Mouse (Mus musculus) embryonic stem cell, embryonic (primary cell): ENCODE measurements around the gene Tango2.

Experiments used
- CTCF ChIA-PET, 4 experiments: fragments of 300-600 bp in 2 of 4; fragments of 350-600 bp in 2 of 4; sonication (Branson Sonifier 250); formaldehyde crosslinking; loops; one replicate each; lab custom pipeline; 2022; ENCODE audit warnings: inconsistent platforms in 2 of 4; lab: Charles Lee
- POLR2A ChIA-PET, 4 experiments: fragments of 300-600 bp in 2 of 4; fragments of 350-600 bp in 2 of 4; sonication (Branson Sonifier 250); formaldehyde crosslinking; loops; one replicate each; lab custom pipeline; 2022; ENCODE audit warnings: antibody characterized with exemption in 4 of 4, inconsistent platforms in 1 of 4; lab: Charles Lee

Gene Tango2

GRCm38 (mm10) chr16:18341605-18342004 lies 6.3 kb downstream of the Tango2 start:
- POLR2A ChIA-PET, result interaction anchor here in 3 of 4 experiments (0.6 to 1.6 kb wide), 6 partner anchors 19 to 498 kb away, joined by 3 to 10 read pairs (median 4); partner anchors contain the start of genes Ranbp1 (in 1 of the 3) and Trmt2a (in 1 of the 3)
- CTCF ChIA-PET, result no interaction called here

GRCm38 (mm10) chr16:18339866-18340265 lies 8.0 kb downstream of the Tango2 start:
- CTCF ChIA-PET, result no interaction called here
- POLR2A ChIA-PET, result interaction anchor here in 3 of 4 experiments (0.6 to 1.5 kb wide), 5 partner anchors 9 to 30 kb away, joined by 3 to 4 read pairs (median 3); no protein-coding TSS in a partner anchor

GRCm38 (mm10) chr16:18337261-18337660 lies 10.6 kb downstream of the Tango2 start:
- POLR2A ChIA-PET, result interaction anchor here in 2 of 4 experiments (0.9 to 1.0 kb wide), 2 partner anchors 12 to 13 kb away, joined by 3 read pairs; no protein-coding TSS in a partner anchor
- CTCF ChIA-PET, result interaction anchor here in 1 of 4 experiments (1.4 to 1.9 kb wide), 2 partner anchors 8 to 16 kb away, joined by 3 to 9 read pairs; no protein-coding TSS in a partner anchor

GRCm38 (mm10) chr16:18335981-18336380 lies 11.9 kb downstream of the Tango2 start:
- ChIA-PET CTCF (interaction anchor here in 2 of 4 experiments (0.7 to 1.9 kb wide), 2 partner anchors 9 to 309 kb away, joined by 7 to 9 read pairs; no protein-coding TSS in a partner anchor), POLR2A (interaction anchor here in 2 of 4 experiments (0.7 to 1.8 kb wide), 3 partner anchors 10 to 12 kb away, joined by 3 to 5 read pairs (median 4); partner anchors contain the start of gene Arvcf (in 1 of the 2))

- CTCF ChIA-PET, result no interaction called here
- POLR2A ChIA-PET, result interaction anchor here in 2 of 4 experiments (0.7 to 2.0 kb wide), 4 partner anchors 9 to 59 kb away, joined by 3 to 6 read pairs (median 4); no protein-coding TSS in a partner anchor
Observed at GRCm38 (mm10) chr16:18333976-18334375, 13.9 kb downstream of the Tango2 start.

- POLR2A ChIA-PET, result interaction anchor here in 1 of 4 experiments (1.3 kb wide), 1 partner anchor 18 kb away, joined by 3 read pairs; no protein-coding TSS in a partner anchor
- CTCF ChIA-PET, result no interaction called here
Observed at GRCm38 (mm10) chr16:18328524-18328923, 19.4 kb downstream of the Tango2 start.

GRCm38 (mm10) chr16:18327936-18328335 lies 20.0 kb downstream of the Tango2 start:
- CTCF ChIA-PET, result no interaction called here
- POLR2A ChIA-PET, result interaction anchor here in 1 of 4 experiments (0.6 kb wide), 1 partner anchor 92 kb away, joined by 3 read pairs; no protein-coding TSS in a partner anchor

- POLR2A ChIA-PET, result interaction anchor here in 3 of 4 experiments (0.6 to 3.4 kb wide), 10 partner anchors 9 to 77 kb away, joined by 3 to 15 read pairs (median 3); partner anchors contain the start of genes Arvcf (in 1 of the 3), Ranbp1 (in 1 of the 3) and Trmt2a (in 1 of the 3)
- CTCF ChIA-PET, result interaction anchor here in 1 of 4 experiments (1.0 kb wide), 1 partner anchor 118 kb away, joined by 3 read pairs; no protein-coding TSS in a partner anchor
Observed at GRCm38 (mm10) chr16:18325741-18326140, 22.2 kb downstream of the Tango2 start.

GRCm38 (mm10) chr16:18324031-18324430 lies 23.9 kb downstream of the Tango2 start:
- POLR2A ChIA-PET, result interaction anchor here in 3 of 4 experiments (0.6 to 3.4 kb wide), 16 partner anchors 12 to 235 kb away, joined by 3 to 15 read pairs (median 4); partner anchors contain the start of genes Dgcr8 (in 1 of the 3), Ranbp1 (in 1 of the 3) and Trmt2a (in 1 of the 3)
- CTCF ChIA-PET, result interaction anchor here in 1 of 4 experiments (1.7 kb wide), 1 partner anchor 21 kb away, joined by 9 read pairs; no protein-coding TSS in a partner anchor

DNA sequence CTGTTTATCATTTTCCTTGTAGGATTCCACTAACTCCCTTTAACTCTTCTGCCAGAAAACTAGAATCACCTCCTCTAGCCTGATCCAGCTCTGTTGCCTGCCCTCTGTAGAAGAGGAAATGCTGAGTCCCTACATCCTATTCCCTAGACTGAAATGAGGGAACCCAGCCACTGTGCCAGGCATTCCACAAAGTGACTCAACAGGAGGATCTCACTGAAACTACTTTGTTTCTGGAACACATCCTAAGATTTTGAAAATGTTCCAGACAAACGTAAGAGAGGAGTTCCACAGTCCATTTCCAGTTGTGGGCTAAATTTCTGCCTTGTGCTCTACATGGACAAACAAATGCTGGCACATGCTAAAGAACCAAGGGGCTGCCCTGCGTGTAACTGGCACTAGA lies 24.4 kb downstream of the Tango2 start:
- ChIA-PET POLR2A (interaction anchor here in 2 of 4 experiments (1.0 to 2.5 kb wide), 6 partner anchors 14 to 34 kb away, joined by 3 to 5 read pairs (median 4); no protein-coding TSS in a partner anchor), CTCF (interaction anchor here in 1 of 4 experiments (1.7 kb wide), 1 partner anchor 21 kb away, joined by 9 read pairs; no protein-coding TSS in a partner anchor)

DNA sequence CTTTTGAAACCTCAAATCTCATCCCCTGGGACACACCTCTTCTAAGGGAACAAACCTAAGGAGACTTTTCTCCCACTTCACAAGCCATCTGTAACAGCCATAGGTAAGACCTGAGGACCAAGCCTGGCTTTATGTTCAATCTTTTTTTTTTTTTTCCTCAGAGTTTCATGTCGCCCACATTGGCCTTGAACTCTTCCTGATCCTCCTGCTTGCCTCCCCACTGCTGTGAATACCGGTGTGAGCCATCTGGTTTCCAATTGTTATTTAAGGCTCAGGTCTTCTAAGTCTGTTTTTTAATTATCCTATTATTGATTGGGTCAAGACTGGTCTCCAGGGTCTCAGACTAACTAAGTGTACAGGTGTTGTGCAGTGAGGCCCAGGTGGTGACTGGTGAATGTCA lies 26.5 kb downstream of the Tango2 start:
- CTCF ChIA-PET, result interaction anchor here in 1 of 4 experiments (0.8 kb wide), 1 partner anchor 16 kb away, joined by 3 read pairs; no protein-coding TSS in a partner anchor
- POLR2A ChIA-PET, result interaction anchor here in 2 of 4 experiments (0.6 to 1.5 kb wide), 3 partner anchors 9 to 141 kb away, joined by 3 to 6 read pairs (median 3); no protein-coding TSS in a partner anchor

- POLR2A ChIA-PET, result interaction anchor here in 1 of 4 experiments (1.0 to 1.5 kb wide), 2 partner anchors 10 to 58 kb away, joined by 3 to 4 read pairs; no protein-coding TSS in a partner anchor
Observed at GRCm38 (mm10) chr16:18318992-18319391, 28.9 kb downstream of the Tango2 start.

GRCm38 (mm10) chr16:18308159-18308558 lies 39.7 kb downstream of the Tango2 start:
- ChIA-PET POLR2A (interaction anchor here in 1 of 4 experiments (1.4 kb wide), 1 partner anchor 18 kb away, joined by 3 read pairs; no protein-coding TSS in a partner anchor), CTCF (interaction anchor here in 1 of 4 experiments (0.5 kb wide), 1 partner anchor 13 kb away, joined by 3 read pairs; no protein-coding TSS in a partner anchor)

More at GRCm38 (mm10) chr16:18318992-18319391, 28.9 kb downstream of the Tango2 start:
- CTCF ChIA-PET, result no interaction called here

DNA sequence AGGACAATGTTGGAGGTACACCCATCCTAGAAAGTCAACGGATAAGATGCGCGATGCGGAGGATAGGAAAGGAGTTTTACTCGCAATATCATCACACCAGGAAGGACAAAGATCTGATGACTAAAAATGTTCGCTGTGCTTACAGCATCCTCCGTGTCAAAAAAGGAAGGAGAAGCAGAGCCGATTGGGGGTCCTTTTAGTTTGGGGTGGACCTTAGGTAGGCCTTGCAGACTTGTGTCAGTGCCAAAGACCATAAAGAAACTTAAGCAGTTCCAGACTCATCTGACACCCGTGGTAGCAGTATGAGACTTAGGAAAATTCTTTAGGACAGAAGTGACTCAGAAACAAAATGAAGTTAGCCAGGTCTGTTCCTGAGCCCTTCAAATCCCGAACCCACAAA lies 58.3 kb downstream of the Tango2 start:
- CTCF ChIA-PET, result interaction anchor here in 1 of 4 experiments (0.6 kb wide), 1 partner anchor 21 kb away, joined by 3 read pairs; no protein-coding TSS in a partner anchor
- POLR2A ChIA-PET, result interaction anchor here in 3 of 4 experiments (0.6 to 7.2 kb wide), 30 partner anchors 9 to 838 kb away, joined by 3 to 141 read pairs (median 3); partner anchors contain the start of genes Ranbp1 (in 2 of the 3), Trmt2a (in 2 of the 3), Cdc45 (in 1 of the 3) and Cldn5 (in 1 of the 3)

DNA sequence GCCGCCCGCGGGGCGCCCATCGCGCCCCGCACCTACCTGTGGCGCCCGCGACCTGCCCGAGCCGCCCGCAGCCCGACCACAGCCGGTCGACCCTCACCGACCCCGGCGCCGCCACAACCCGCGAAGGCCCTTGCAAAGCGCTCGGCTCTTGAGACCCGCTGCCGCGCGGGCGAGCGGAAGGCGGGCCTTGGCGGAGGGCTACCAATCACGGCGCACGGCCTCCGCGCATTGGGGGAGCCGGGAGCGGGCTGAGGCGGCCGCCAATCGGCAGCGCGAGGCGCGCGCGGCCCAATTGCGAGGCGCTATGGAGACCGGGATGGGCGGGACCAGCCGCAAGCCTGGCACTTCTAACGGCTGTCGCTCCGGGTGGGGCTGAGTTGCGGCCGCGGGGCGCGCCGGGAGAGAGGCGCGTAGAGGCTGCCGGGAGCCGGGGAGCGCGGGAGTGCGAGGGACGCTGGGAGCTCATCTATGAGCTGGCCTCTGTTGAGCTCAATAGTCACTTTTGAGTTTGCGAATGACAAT lies 58.8 kb downstream of the Tango2 start, which contains the start of gene Dgcr8:
TSS of gene Dgcr8 (minus strand) at position 180 of the 522 bp plus-strand sequence.
- ChIA-PET CTCF (interaction anchor here in 1 of 4 experiments (0.6 kb wide), 1 partner anchor 21 kb away, joined by 3 read pairs; no protein-coding TSS in a partner anchor), POLR2A (interaction anchor here in 3 of 4 experiments (0.6 to 7.2 kb wide), 33 partner anchors 9 to 837 kb away, joined by 3 to 141 read pairs (median 3); partner anchors contain the start of genes Ranbp1 (in 2 of the 3), Trmt2a (in 2 of the 3), Cdc45 (in 1 of the 3) and Cldn5 (in 1 of the 3))

DNA sequence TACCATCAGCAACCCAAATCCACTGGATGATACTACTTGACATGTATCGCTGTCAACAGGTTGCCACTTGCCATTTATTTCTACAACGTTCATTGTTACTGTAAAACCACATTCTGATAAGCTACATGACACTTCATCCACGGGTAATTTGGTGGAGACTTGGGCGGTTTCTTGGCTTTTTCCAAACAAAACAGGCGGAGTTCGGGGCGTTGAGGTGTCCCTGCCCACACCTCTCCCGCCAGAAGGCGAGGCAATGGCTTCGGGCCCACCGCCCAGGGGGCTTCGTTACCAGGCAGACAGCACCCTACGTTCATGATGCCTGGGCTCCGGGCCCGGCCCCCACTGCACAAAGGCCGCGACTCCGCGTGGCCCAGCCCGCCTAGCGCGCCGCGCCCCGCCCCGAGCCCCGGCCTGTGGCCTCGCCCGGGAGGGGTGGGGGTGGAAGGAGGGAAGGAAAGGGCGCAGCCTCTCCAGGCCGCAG lies 59.3 kb downstream of the Tango2 start:
- POLR2A ChIA-PET, result interaction anchor here in 3 of 4 experiments (0.7 to 7.2 kb wide), 16 partner anchors 10 to 223 kb away, joined by 3 to 141 read pairs (median 5); partner anchors contain the start of genes Ranbp1 (in 2 of the 3), Trmt2a (in 2 of the 3), Gm49776 (in 1 of the 3) and Zdhhc8 (in 1 of the 3)
- CTCF ChIA-PET, result interaction anchor here in 1 of 4 experiments (1.6 kb wide), 1 partner anchor 57 kb away, joined by 3 read pairs; no protein-coding TSS in a partner anchor

DNA sequence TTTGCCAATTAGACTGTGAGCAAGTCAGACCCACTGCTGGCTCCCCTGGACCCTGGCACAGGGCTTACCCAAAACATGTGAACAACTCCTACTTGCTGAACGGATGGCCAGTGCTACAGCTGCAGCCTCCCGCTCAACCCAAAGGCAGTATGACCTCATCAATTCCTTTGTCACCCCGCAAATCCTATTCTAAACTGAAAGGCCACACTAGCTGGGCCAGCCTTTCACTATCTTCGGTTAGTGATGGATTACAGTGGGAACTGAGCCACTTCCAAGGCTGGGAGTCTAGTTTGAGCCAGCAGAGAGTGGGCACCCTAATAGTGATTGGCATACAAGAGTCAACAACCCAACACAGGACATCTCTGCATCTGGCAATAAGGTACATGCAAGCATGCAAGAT lies 59.7 kb downstream of the Tango2 start:
- POLR2A ChIA-PET, result interaction anchor here in 3 of 4 experiments (0.7 to 7.2 kb wide), 16 partner anchors 10 to 222 kb away, joined by 3 to 141 read pairs (median 6); partner anchors contain the start of genes Ranbp1 (in 2 of the 3), Trmt2a (in 2 of the 3), Gm49776 (in 1 of the 3) and Zdhhc8 (in 1 of the 3)

More for the DNA sequence above, 59.7 kb downstream of the Tango2 start:
- CTCF ChIA-PET, result interaction anchor here in 1 of 4 experiments (1.1 to 1.6 kb wide), 2 partner anchors 20 to 57 kb away, joined by 3 read pairs; no protein-coding TSS in a partner anchor
